Mouse (Mus musculus): ENCODE data around the gene Zfp710.
"Not testable (repeated sequence)": the region's sequence is repeated elsewhere in the genome, so short reads cannot be mapped to it uniquely, and the experiment has no call there.

Gene Zfp710

GRCm38 (mm10) chr7:80026990-80027635 lies 2.5 kb downstream of the Zfp710 start:
- DNase-seq = peak; percentile 89

GRCm38 (mm10) chr7:80027636-80028417 lies 3.2 kb downstream of the Zfp710 start:
- peak; percentile 68 for DNase-seq

GRCm38 (mm10) chr7:80028418-80028720 lies 3.8 kb downstream of the Zfp710 start:
- DNase-seq = peak; percentile 63

- DNase-seq = no peak
Observed at GRCm38 (mm10) chr7:80030009-80030408, 5.4 kb downstream of the Zfp710 start.

GRCm38 (mm10) chr7:80030486-80030885 lies 5.9 kb downstream of the Zfp710 start:
- DNase-seq = no peak

- DNase-seq = no peak
Observed at GRCm38 (mm10) chr7:80030987-80031386, 6.4 kb downstream of the Zfp710 start.

- DNase-seq = no peak
Observed at GRCm38 (mm10) chr7:80031478-80031877, 6.9 kb downstream of the Zfp710 start.

GRCm38 (mm10) chr7:80032216-80033052 lies 7.8 kb downstream of the Zfp710 start:
- no peak for DNase-seq

GRCm38 (mm10) chr7:80033064-80033717 lies 8.6 kb downstream of the Zfp710 start:
- DNase-seq = no peak

GRCm38 (mm10) chr7:80033771-80034170 lies 9.2 kb downstream of the Zfp710 start:
- no peak for DNase-seq

- DNase-seq = no peak
Observed at GRCm38 (mm10) chr7:80035086-80035485, 10.5 kb downstream of the Zfp710 start.

- peak; percentile 75 for DNase-seq
Observed at GRCm38 (mm10) chr7:80035748-80036147, 11.1 kb downstream of the Zfp710 start.

- no peak for DNase-seq
Observed at GRCm38 (mm10) chr7:80039699-80040098, 15.1 kb downstream of the Zfp710 start.

- DNase-seq = peak; percentile 64
Observed at GRCm38 (mm10) chr7:80044170-80044569, 19.6 kb downstream of the Zfp710 start.

- DNase-seq = no peak
Observed at GRCm38 (mm10) chr7:80047041-80047440, 22.4 kb downstream of the Zfp710 start.

GRCm38 (mm10) chr7:80049746-80050145 lies 25.1 kb downstream of the Zfp710 start:
- DNase-seq = peak; percentile 62

- DNase-seq = not testable (repeated sequence)
Observed at GRCm38 (mm10) chr7:80050382-80050781, 25.8 kb downstream of the Zfp710 start.

GRCm38 (mm10) chr7:80051835-80052234 lies 27.2 kb downstream of the Zfp710 start:
- DNase-seq = no peak

- peak; percentile 85 for DNase-seq
Observed at GRCm38 (mm10) chr7:80052261-80052660, 27.6 kb downstream of the Zfp710 start.

- no peak for DNase-seq
Observed at GRCm38 (mm10) chr7:80053147-80053546, 28.5 kb downstream of the Zfp710 start.

GRCm38 (mm10) chr7:80055781-80056180 lies 31.2 kb downstream of the Zfp710 start:
- DNase-seq = no peak

- peak; percentile 83 for DNase-seq
Observed at GRCm38 (mm10) chr7:80057002-80057691, 32.5 kb downstream of the Zfp710 start.
